Mouse (Mus musculus) limb, embryonic 14.5 days (tissue): ENCODE measurements around the gene Focad. TPM values are rescaled to one million over a fixed set of nuclear protein-coding genes. Genes with fewer than 3 reads are reported as not detected.

Source experiments
- ATAC-seq: fragments of 200-750 bp; cut with Nextera tagmentation; 2 replicates; pipeline ENCODE4 v1.8.0; 2017; ENCODE audit warnings: low read depth, moderate number of reproducible peaks, moderate TSS enrichment; ENCODE audit not compliant: low FRiP score
- DNase-seq: peaks from one replicate; pipeline ENCODE4 v3.0.0-alpha.2; 2015; ENCODE audit warnings: low spot score
- H3K27ac ChIP-seq: fragments of 300-500 bp; sonication (generic); replicated peaks from 2 replicates; pipeline ENCODE4 v1.5.1; 2014; ENCODE audit warnings: low read depth, mild to moderate bottlenecking, low read length, moderate library complexity, mixed read lengths
- H3K27me3 ChIP-seq: fragments of 300-500 bp; sonication (generic); 2 replicates; pipeline ENCODE4 v1.6.1; 2014; ENCODE audit warnings: low read length, mixed read lengths; ENCODE audit not compliant: control insufficient read depth, insufficient read depth
- H3K36me3 ChIP-seq: fragments of 300-500 bp; sonication (generic); 2 replicates; pipeline ENCODE4 v1.6.1; 2014; ENCODE audit warnings: mild to moderate bottlenecking, low read length, moderate library complexity, mixed read lengths; ENCODE audit not compliant: control insufficient read depth, insufficient read depth
- H3K4me1 ChIP-seq: fragments of 300-500 bp; sonication (generic); 2 replicates; pipeline ENCODE4 v1.6.1; 2014; ENCODE audit warnings: antibody characterized with exemption, low read length, mixed read lengths; ENCODE audit not compliant: control insufficient read depth, insufficient read depth
- H3K4me2 ChIP-seq: fragments of 300-500 bp; sonication (generic); replicated peaks from 2 replicates; pipeline ENCODE4 v1.6.1; 2014; ENCODE audit warnings: low read depth, mild to moderate bottlenecking, low read length, moderate library complexity; ENCODE audit not compliant: severe bottlenecking
- H3K4me3 ChIP-seq: fragments of 300-500 bp; sonication (generic); replicated peaks from 2 replicates; pipeline ENCODE4 v1.5.1; 2014; ENCODE audit warnings: low read length
- H3K9ac ChIP-seq: fragments of 300-500 bp; sonication (generic); 2 replicates; pipeline ENCODE4 v1.6.1; 2014; ENCODE audit warnings: mild to moderate bottlenecking, low read depth, low read length, moderate library complexity; ENCODE audit not compliant: severe bottlenecking
- H3K9me3 ChIP-seq: fragments of 300-500 bp; sonication (generic); 2 replicates; pipeline ENCODE4 v1.6.1; 2016; ENCODE audit warnings: low read length; ENCODE audit not compliant: control insufficient read depth
- POLR2A ChIP-seq: fragments of 200-500 bp; IDR thresholded peaks from 2 replicates; pipeline ENCODE4 v1.8.0; 2012; ENCODE audit warnings: inconsistent platforms, mild to moderate bottlenecking, moderate library complexity, borderline replicate concordance; ENCODE audit not compliant: insufficient read depth, insufficient read length; ENCODE audit errors: extremely low read depth
- WGBS: fragments of 180-500 bp; shearing (Covaris S2); extraction: QIAGEN DNeasy Blood & Tissue Kit; methylation state at CpG from one replicate; pipeline ENCODE4 v1.1.7; 2014; 5-methylcytosine and 5-hydroxymethylcytosine counted together
- polyA plus RNA-seq, 2 experiments: library from polyadenylated mRNA; depleted of rRNA in 1 of 2; stranded (reverse) in 1 of 2; unstranded in 1 of 2; fragments of >200 nt; fragmentation: Nextera tagmentation in 1 of 2; extraction: Ambion mirVana in 1 of 2; gene quantifications; 2 replicates each; pipeline versions ENCODE4 v1.2.1 to v1.2.3; 2012 to 2014

Gene Focad
- polyA plus RNA-seq, 2 experiments: 15.7 to 19.5 TPM

DNA sequence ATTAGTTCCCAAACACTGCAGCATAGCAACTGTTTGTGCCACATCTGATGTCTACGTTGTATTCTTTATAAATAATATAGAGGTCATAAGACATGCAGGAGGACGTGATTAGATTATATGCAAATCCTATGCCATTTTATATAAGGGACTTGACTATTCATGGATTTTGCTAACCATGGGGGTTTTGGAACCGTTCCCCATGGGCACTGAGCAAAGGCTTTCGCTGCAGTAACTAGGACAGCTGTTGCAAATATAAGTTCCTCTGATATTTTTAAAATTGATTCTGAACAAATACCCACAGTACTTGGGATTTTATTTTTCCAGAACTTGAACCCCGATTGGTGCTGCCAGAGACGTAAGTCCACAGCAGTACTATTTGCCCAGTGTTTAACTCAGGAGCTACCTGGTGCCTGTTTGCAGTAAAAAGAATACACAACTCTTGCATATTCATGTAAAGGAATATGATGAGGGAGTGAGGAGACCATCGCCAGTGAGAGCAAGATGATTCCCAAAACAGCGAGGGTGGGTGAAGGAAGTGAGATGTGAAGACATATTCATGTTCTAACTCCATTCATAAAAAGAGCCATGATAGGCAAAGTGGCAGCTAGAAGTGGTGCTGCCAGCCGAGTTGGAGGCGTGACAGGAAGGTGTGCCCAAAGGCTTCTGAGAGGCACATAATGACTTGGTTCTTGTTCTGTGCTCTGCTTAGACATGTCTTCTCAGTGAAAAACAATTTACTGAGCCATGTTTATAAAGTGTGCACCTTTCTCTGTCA is 214.1 kb downstream of the Focad start:
- H3K36me3 ChIP-seq: no peaks in the 10 kb centered on the region
- no peak for TF ChIP-seq POLR2A
- H3K9ac ChIP-seq: no peak overlapping the region
- H3K4me2 ChIP-seq: no peak overlapping the region
- H3K4me1 ChIP-seq: no peaks in the 10 kb centered on the region
- ATAC-seq (no peak), DNase-seq (no peak)
- no peaks in the 10 kb centered on the region for H3K27me3 ChIP-seq
- no peaks in the 10 kb centered on the region for H3K9me3 ChIP-seq
- H3K4me3 ChIP-seq: no peak overlapping the region
- no peak overlapping the region for H3K27ac ChIP-seq
- WGBS: 87% methylated on average over 10 of the region's 10 CpGs

DNA sequence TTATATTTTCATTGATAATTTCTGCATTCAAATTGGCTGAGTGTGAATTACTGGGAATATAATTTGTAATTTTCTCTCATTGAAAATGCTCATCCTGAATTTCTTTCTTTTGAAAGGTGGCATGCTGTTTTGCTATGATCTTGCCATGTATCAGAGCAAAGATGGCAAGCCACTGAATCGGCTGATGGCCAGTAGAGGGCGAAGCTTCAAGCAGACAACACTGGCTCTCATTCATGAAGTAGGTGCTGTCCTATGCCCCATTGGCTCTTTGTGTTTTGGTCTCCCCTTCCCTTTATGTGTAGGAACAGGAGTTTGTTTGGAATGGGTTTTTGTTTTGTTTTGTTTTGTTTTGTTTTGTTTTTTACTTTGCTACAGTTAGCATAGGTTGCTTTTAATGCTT is 215.2 kb downstream of the Focad start:
- WGBS: 53% methylated on average over 2 of the region's 2 CpGs
- Histone ChIP-seq H3K27me3 (no peaks in the 10 kb centered on the region), H3K4me3 (no peak overlapping the region), H3K9ac (no peak overlapping the region), H3K27ac (no peak overlapping the region), H3K36me3 (no peaks in the 10 kb centered on the region), H3K4me2 (no peak overlapping the region), H3K9me3 (no peaks in the 10 kb centered on the region), H3K4me1 (no peaks in the 10 kb centered on the region)
- peak; percentile 18 for DNase-seq
- no peak for TF ChIP-seq POLR2A
- ATAC-seq: no peak

DNA sequence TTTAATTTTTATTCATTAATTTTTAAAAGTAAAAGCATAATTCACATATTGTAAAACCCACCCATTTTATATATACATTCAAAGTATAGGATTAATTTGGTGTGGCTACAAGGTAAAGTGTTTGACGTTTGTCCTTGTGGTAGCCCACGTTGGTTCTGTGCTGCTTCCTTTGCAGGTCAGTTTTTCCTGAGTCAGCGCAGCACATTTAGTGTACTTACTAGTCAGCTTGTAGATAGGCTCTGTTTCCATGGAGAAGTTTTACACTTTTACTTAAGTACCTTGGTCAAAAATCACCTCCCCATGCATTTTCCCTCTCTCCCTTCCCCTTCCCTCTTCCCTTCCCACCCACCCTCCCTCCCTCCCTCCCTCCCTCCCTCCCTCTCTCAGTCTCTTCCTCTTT is 220.5 kb downstream of the Focad start:
- H3K9ac ChIP-seq: no peak overlapping the region
- no peaks in the 10 kb centered on the region for H3K9me3 ChIP-seq
- no peak overlapping the region for H3K4me3 ChIP-seq
- H3K36me3 ChIP-seq: no peaks in the 10 kb centered on the region
- DNase-seq (no peak), ATAC-seq (no peak)
- H3K4me1 ChIP-seq: no peaks in the 10 kb centered on the region
- no peaks in the 10 kb centered on the region for H3K27me3 ChIP-seq
- no peak overlapping the region for H3K4me2 ChIP-seq
- TF ChIP-seq POLR2A: no peak
- no peak overlapping the region for H3K27ac ChIP-seq
- WGBS: 77% methylated on average over 3 of the region's 3 CpGs

DNA sequence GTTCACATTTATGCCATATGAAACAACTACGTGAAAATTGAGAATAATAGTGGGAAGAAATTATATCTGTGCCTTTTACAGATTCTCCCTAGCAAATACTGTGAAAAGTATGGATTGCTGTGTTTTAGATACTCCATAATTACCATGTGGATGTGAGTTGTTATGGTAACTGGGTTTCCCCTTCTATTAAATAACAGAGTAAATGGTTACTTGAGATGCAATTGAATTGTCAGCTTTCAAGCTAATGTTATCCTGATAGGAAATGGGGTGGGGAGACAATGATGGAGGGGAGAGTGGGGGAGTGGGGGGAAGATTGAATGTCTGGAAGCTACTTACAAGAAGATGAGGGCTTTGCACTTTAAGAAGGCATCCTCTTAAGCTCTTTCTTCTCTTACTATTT is 225.6 kb downstream of the Focad start:
- WGBS: 89% methylated on average over 1 of the region's 1 CpGs
- no peaks in the 10 kb centered on the region for H3K27me3 ChIP-seq
- no peaks in the 10 kb centered on the region for H3K9me3 ChIP-seq
- no peak for TF ChIP-seq POLR2A
- H3K36me3 ChIP-seq: no peaks in the 10 kb centered on the region
- ATAC-seq (no peak), DNase-seq (no peak)
- no peak overlapping the region for H3K27ac ChIP-seq
- no peak overlapping the region for H3K9ac ChIP-seq
- no peaks in the 10 kb centered on the region for H3K4me1 ChIP-seq
- no peak overlapping the region for H3K4me3 ChIP-seq
- no peak overlapping the region for H3K4me2 ChIP-seq

DNA sequence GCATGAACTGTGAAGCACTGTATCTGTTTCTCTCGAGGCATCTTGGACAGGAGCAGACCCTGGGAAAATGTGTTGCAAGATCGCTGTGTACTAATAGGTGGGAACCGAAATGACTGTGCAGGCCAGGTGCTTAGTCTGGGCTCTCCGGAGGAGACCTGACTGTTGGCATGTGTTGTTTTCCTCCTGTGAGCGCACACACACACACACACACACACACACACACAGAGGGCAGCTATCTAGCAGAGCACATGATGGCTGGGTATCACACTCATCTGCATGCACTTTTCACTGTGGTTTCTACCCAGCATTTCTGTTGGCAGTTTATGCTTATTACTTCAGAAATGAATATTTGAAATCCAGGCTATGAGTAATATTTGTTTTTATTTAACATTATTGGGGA is 231.0 kb downstream of the Focad start:
- ATAC-seq: no peak
- Histone ChIP-seq H3K4me2 (no peak overlapping the region), H3K27ac (no peak overlapping the region), H3K9ac (no peak overlapping the region), H3K4me1 (no peaks in the 10 kb centered on the region), H3K9me3 (no peaks in the 10 kb centered on the region), H3K27me3 (no peaks in the 10 kb centered on the region), H3K36me3 (no peaks in the 10 kb centered on the region), H3K4me3 (no peak overlapping the region)
- DNase-seq: no peak
- no peak for TF ChIP-seq POLR2A
- 82% methylated on average over 5 of the region's 5 CpGs for WGBS
